Mouse (Mus musculus) ES-E14 (cell line): ENCODE measurements at regions not wholly inside any gene's neighbourhood (a gene's known extent, or its start where the extent isn't known, plus 50 kb on each side); places are given as distances from the start of the nearest gene placed in this dataset.

Experiments
- DNase-seq: peaks from one replicate; pipeline ENCODE4 v3.0.0-alpha.2; 2013; ENCODE audit warnings: low read depth, low spot score
- H3K27ac ChIP-seq: 2 replicates; pipeline ENCODE4 v1.5.1; 2012; ENCODE audit warnings: low read depth, mild to moderate bottlenecking, low read length, moderate library complexity, mixed read lengths; ENCODE audit not compliant: poor library complexity, insufficient read depth, severe bottlenecking
- H3K36me3 ChIP-seq: 2 replicates; pipeline ENCODE4 v1.6.1; 2012; ENCODE audit warnings: mild to moderate bottlenecking, low read length, moderate library complexity, mixed read lengths; ENCODE audit not compliant: control insufficient read depth, poor library complexity, insufficient read depth, severe bottlenecking
- H3K4me1 ChIP-seq, 2 experiments: fragments of 150-350 bp in 1 of 2; sonication (generic) in 1 of 2; 2 replicates each; pipeline ENCODE4 v1.6.1; 2012; ENCODE audit warnings: low read length in 2 of 2, mild to moderate bottlenecking in 1 of 2, mixed read lengths in 1 of 2; ENCODE audit not compliant: control insufficient read depth in 2 of 2, insufficient read depth in 2 of 2, poor library complexity in 1 of 2
- H3K4me3 ChIP-seq, 2 experiments: fragments of 150-350 bp in 1 of 2; sonication (generic) in 1 of 2; 2 replicates each; pipeline ENCODE4 v1.5.1; 2012; ENCODE audit warnings: low read length in 2 of 2, low read depth in 1 of 2, mild to moderate bottlenecking in 1 of 2, mixed read lengths in 1 of 2; ENCODE audit not compliant: insufficient read depth in 1 of 2, poor library complexity in 1 of 2, severe bottlenecking in 1 of 2
- H3K9ac ChIP-seq: 2 replicates; pipeline ENCODE4 v1.6.1; 2012; ENCODE audit warnings: low read depth, mild to moderate bottlenecking, low read length, mixed read lengths; ENCODE audit not compliant: poor library complexity, insufficient read depth, severe bottlenecking
- H3K9me3 ChIP-seq: fragments of 150-350 bp; sonication (generic); 2 replicates; pipeline ENCODE4 v1.6.1; 2012; ENCODE audit warnings: low read depth, mild to moderate bottlenecking, low read length; ENCODE audit not compliant: control insufficient read depth, insufficient read depth
- CHD2 ChIP-seq: IDR thresholded peaks from 2 replicates; pipeline ENCODE4 v1.6.1; 2014; ENCODE audit warnings: mild to moderate bottlenecking, low read depth, low read length, inconsistent platforms
- HCFC1 ChIP-seq: IDR thresholded peaks from 2 replicates; pipeline ENCODE4 v1.6.1; 2012; ENCODE audit warnings: low read length, inconsistent platforms, borderline replicate concordance; ENCODE audit not compliant: insufficient read depth
- MAFK ChIP-seq: IDR thresholded peaks from 2 replicates; pipeline ENCODE4 v1.6.1; 2014; ENCODE audit warnings: mild to moderate bottlenecking, low read depth, low read length, inconsistent platforms; ENCODE audit not compliant: insufficient read depth
- ZC3H11A ChIP-seq: IDR thresholded peaks from 2 replicates; pipeline ENCODE4 v1.6.1; 2012; ENCODE audit warnings: low read depth, mild to moderate bottlenecking, inconsistent platforms, low read length, borderline replicate concordance
- ZNF384 ChIP-seq: IDR thresholded peaks from 2 replicates; pipeline ENCODE4 v1.6.1; 2012; ENCODE audit warnings: low read depth, low read length, inconsistent platforms
- in situ Hi-C, 2 experiments: fragments of 600-800 bp; cut with MboI; formaldehyde crosslinking; loops; one replicate each; pipeline ENCODE4 v1.15.1; 2025; ENCODE audit warnings: low sequenced_read_pairs in 2 of 2, inconsistent platforms in 1 of 2; ENCODE audit not compliant: unreplicated experiment in 2 of 2

DNA sequence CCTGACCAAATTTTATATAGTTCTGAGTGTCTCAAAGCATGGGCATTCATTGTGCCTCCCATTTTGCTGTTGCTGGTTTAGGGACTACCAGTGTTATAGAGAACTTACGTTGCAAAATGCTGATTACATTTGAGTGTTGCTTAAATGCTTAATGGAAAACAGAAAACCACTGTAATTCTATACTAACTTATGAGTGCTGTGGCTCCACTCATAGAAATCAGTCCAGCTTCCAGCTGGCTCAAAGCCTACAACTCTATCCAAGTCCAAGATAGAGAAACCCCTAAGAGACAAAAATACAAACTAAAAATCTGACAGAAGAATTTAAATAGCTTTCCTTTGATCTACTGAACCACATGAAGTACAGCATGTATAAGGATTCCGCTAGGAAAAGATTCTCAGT lies 328.7 kb upstream of the Mef2c start:
- Histone ChIP-seq H3K27ac (no peak overlapping the region), H3K36me3 (no peaks in the 10 kb centered on the region), H3K9me3 (no peaks in the 10 kb centered on the region), H3K4me1 (no peaks in the 10 kb centered on the region), H3K4me3 (no peak overlapping the region), H3K9ac (no peak overlapping the region)
- no peak for DNase-seq
- TF ChIP-seq MAFK (no peak), ZC3H11A (no peak), ZNF384 (no peak), HCFC1 (no peak), CHD2 (no peak)
- in situ Hi-C loops, result no loop called here

DNA sequence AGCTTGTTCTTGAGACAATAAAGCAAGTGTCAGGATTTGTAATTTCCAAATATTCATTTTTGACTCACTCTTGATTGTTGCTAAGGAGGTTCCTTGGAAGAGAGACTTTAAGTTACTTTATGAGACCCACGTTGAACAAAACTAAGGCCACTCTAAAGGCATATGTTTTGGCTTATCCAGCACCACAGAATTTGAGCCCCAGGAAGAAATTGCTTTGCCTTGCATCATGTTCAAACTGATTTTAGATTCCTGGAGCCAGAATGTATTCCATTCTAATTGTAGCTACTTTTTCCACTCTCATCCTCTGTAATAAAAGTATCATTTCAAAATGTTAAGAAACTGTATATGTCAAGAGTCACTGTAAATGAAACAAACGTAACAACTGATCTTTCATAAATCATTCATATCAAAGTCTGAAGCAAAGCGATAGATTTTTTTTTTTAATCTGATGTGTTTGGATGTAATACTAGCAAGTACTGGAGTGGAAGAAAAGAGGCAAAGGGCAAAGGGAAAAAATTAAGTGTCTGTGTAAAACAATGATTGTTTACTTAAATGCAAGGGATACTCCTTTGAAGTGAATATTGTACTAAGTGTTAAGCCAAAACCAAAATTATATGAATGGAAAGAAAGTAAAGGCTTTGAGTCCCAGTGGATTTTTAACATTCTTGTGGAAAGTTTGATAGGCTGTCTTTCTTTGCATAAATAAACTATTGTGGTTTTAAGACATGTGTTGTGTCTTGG lies 301.7 kb upstream of the Mef2c start:
- no peak for TF ChIP-seq CHD2
- TF ChIP-seq MAFK, result no peak
- TF ChIP-seq ZC3H11A, result no peak
- Histone ChIP-seq H3K9me3 (no peaks in the 10 kb centered on the region), H3K4me1 (no peaks in the 10 kb centered on the region), H3K36me3 (no peaks in the 10 kb centered on the region), H3K9ac (no peak overlapping the region), H3K27ac (no peak overlapping the region), H3K4me3 (no peak overlapping the region)
- DNase-seq, result no peak
- in situ Hi-C loops, result no loop called here

DNA sequence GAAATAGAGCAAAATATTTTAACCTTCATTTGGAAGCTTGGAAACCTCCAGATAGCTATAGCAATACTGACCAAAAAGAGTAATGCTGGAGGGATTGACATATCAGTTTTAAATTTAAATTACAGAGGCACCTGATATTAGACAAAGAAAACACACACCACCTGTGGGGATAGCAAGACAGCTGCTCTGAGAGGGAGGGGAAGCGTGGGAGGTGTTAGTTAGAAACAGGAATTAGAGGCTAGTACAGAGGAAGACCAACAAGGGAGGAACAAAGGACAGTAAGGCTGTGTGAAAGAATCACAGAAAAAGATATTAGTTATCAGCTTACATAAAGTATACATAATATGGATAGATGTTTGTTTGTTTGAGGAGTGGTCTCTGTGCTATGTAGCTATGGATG lies 297.2 kb upstream of the Mef2c start:
- Histone ChIP-seq H3K9me3 (no peaks in the 10 kb centered on the region), H3K27ac (no peak overlapping the region), H3K4me3 (no peak overlapping the region), H3K36me3 (no peaks in the 10 kb centered on the region), H3K4me1 (no peaks in the 10 kb centered on the region), H3K9ac (no peak overlapping the region)
- TF ChIP-seq ZNF384 (no peak), HCFC1 (no peak), ZC3H11A (no peak), CHD2 (no peak), MAFK (no peak)
- DNase-seq, result no peak
- in situ Hi-C loops, result no loop called here

DNA sequence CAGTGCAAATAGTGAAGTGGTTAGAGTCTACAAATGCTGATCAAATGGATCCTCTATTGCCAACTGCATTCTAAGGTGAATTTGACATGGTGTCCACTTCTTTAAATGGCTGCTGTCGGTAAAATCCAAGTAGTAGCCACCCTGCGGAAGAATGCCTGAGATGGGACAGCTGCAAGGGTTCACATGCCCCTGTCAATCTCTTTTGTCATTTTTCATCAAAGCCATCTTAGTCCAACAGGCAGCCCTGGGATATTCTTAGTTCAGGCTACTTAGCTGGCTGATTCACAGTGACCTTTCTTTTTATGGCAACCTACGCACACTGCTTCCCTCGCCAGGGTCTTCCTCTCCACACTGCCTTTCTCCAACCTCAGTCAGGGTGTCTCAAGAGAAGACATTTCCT lies 296.3 kb upstream of the Mef2c start:
- H3K9me3 ChIP-seq, result no peaks in the 10 kb centered on the region
- no peak overlapping the region for H3K4me3 ChIP-seq
- in situ Hi-C loops, result no loop called here
- H3K36me3 ChIP-seq, result no peaks in the 10 kb centered on the region
- no peaks in the 10 kb centered on the region for H3K4me1 ChIP-seq
- no peak overlapping the region for H3K9ac ChIP-seq
- no peak for DNase-seq
- H3K27ac ChIP-seq, result no peak overlapping the region
- TF ChIP-seq CHD2 (no peak), ZC3H11A (no peak), HCFC1 (no peak), MAFK (no peak), ZNF384 (no peak)

DNA sequence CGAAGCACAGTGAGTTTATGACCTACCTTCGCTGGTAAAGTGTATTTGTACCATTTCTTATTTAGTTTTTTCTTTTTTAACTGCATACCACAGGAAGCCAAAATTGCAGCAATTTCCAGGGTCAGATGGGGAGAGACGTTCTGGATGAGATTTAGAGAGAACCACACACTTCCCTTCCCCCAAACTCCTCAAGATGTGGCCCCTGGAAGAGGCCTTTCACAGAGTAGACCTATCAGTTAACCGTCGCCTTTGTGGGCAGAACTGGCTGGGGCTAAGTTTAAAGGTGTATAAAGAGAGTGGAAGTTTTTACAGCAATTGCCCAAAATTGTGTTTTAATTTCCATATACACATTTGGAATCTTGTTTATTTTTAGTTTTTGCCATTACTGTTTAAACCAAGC lies 295.7 kb upstream of the Mef2c start:
- in situ Hi-C loops, result no loop called here
- no peak for DNase-seq

More for the DNA sequence above, 295.7 kb upstream of the Mef2c start:
- Histone ChIP-seq H3K27ac (no peak overlapping the region), H3K9ac (no peak overlapping the region), H3K4me1 (no peaks in the 10 kb centered on the region), H3K36me3 (no peaks in the 10 kb centered on the region), H3K4me3 (no peak overlapping the region), H3K9me3 (no peaks in the 10 kb centered on the region)
- TF ChIP-seq ZC3H11A, result no peak
- TF ChIP-seq MAFK, result no peak
- TF ChIP-seq ZNF384, result no peak
- TF ChIP-seq CHD2, result no peak
- TF ChIP-seq HCFC1, result no peak
